Mouse (Mus musculus): ENCODE data around the gene Gm29609. TPM values are rescaled to one million over a fixed set of nuclear protein-coding genes. Genes with fewer than 3 reads are reported as not detected.

Gene Gm29609
- polyA plus RNA-seq, 1 experiment = 2.1 TPM

GRCm38 (mm10) chr5:31192939-31193630 lies 13.4 kb upstream of the Gm29609 start, which contains the start of the genes Snx17 and Eif2b4:
Gene Snx17 (plus strand): TSS chr5:31193227.
Gene Eif2b4 (minus strand): TSS chr5:31193430.
- peak; percentile 100 for DNase-seq
- under 1% methylated on average over 48 of the region's 48 CpGs for WGBS
- Histone ChIP-seq H3K4me1 (ENCODE audit: control insufficient read depth, insufficient read depth, low read length) (peaks cover 7% of the 10 kb centered on the region), H3K36me3 (ENCODE audit: control insufficient read depth, insufficient read depth, low read length) (peaks cover 7% of the 10 kb centered on the region), H3K27me3 (replicated peaks; ENCODE audit: control insufficient read depth, insufficient read depth, low read length) (no peaks in the 10 kb centered on the region), H3K27ac (ENCODE audit: insufficient read depth, low read depth, low read length) (peak within 1 kb of the TSS; percentile 88), H3K4me3 (ENCODE audit: insufficient read depth, low read depth, low read length) (peak within 1 kb of the TSS; percentile 83)
- TF ChIP-seq POLR2A (IDR thresholded peaks at IDR 0.05; ENCODE audit: low read depth, low read length) = peak; percentile 75
- peak; percentile 51 for TF ChIP-seq CTCF (conservative IDR thresholded peaks at IDR 0.05; ENCODE audit: insufficient read depth, insufficient read length, low read depth, low read length)

- peaks cover 7% of the 10 kb centered on the region for H3K36me3 ChIP-seq (ENCODE audit: control insufficient read depth, insufficient read depth, low read length)
- peak overlapping the region; percentile 83 for H3K4me3 ChIP-seq (ENCODE audit: insufficient read depth, low read depth, low read length)
- WGBS = 11% methylated on average over 42 of the region's 42 CpGs
- no peak for DNase-seq
- peak overlapping the region; percentile 88 for H3K27ac ChIP-seq (ENCODE audit: insufficient read depth, low read depth, low read length)
- H3K4me1 ChIP-seq (ENCODE audit: control insufficient read depth, insufficient read depth, low read length) = peaks cover 7% of the 10 kb centered on the region
- no peaks in the 10 kb centered on the region for H3K27me3 ChIP-seq (replicated peaks; ENCODE audit: control insufficient read depth, insufficient read depth, low read length)
- TF ChIP-seq POLR2A (IDR thresholded peaks at IDR 0.05; ENCODE audit: low read depth, low read length) = no peak
- TF ChIP-seq CTCF (conservative IDR thresholded peaks at IDR 0.05; ENCODE audit: insufficient read depth, insufficient read length, low read depth, low read length) = no peak
Measured at GRCm38 (mm10) chr5:31192045-31192938, 12.6 kb upstream of the Gm29609 start.

DNA sequence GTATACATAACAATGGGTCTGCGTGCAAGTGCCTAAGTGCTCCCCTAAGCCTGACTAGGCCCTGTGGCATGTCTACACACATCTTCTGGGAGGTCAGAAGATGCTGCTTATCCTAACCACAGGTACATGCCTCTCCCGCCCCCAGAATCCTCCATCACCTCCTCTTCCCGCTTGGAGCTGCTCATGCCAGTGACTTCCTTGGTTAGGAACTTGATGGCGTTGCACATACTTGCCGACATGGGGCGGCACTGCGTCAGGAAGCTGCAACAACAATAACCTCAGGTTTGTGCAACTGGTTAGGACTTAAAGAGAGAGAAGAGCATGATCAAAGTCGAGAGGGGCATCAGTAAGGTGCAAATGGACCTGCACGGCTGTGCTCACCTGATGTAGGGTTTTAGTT lies 10.5 kb upstream of the Gm29609 start:
- WGBS = 91% methylated on average over 9 of the region's 9 CpGs
- H3K27me3 ChIP-seq (replicated peaks; ENCODE audit: control insufficient read depth, insufficient read depth, low read length) = no peaks in the 10 kb centered on the region
- no peak for DNase-seq
- no peak overlapping the region for H3K27ac ChIP-seq (ENCODE audit: insufficient read depth, low read depth, low read length)
- H3K36me3 ChIP-seq (ENCODE audit: control insufficient read depth, insufficient read depth, low read length) = no peaks in the 10 kb centered on the region; the same call in none of the 2 replicates
- no peak overlapping the region for H3K4me3 ChIP-seq (ENCODE audit: insufficient read depth, low read depth, low read length)
- H3K4me1 ChIP-seq (ENCODE audit: control insufficient read depth, insufficient read depth, low read length) = peaks cover 7% of the 10 kb centered on the region
- TF ChIP-seq POLR2A (IDR thresholded peaks at IDR 0.05; ENCODE audit: low read depth, low read length) (no peak), CTCF (conservative IDR thresholded peaks at IDR 0.05; ENCODE audit: insufficient read depth, insufficient read length, low read depth, low read length) (no peak)

- H3K27me3 ChIP-seq (replicated peaks; ENCODE audit: control insufficient read depth, insufficient read depth, low read length) = no peaks in the 10 kb centered on the region
- no peaks in the 10 kb centered on the region; the same call in none of the 2 replicates for H3K36me3 ChIP-seq (ENCODE audit: control insufficient read depth, insufficient read depth, low read length)
- no peak overlapping the region for H3K4me3 ChIP-seq (ENCODE audit: insufficient read depth, low read depth, low read length)
- WGBS = 78% methylated on average over 4 of the region's 4 CpGs
- DNase-seq = no peak
- peaks cover 5% of the 10 kb centered on the region for H3K4me1 ChIP-seq (ENCODE audit: control insufficient read depth, insufficient read depth, low read length)
- TF ChIP-seq CTCF (conservative IDR thresholded peaks at IDR 0.05; ENCODE audit: insufficient read depth, insufficient read length, low read depth, low read length) (peak; percentile 29; the same call in 1 of the 2 replicates), POLR2A (IDR thresholded peaks at IDR 0.05; ENCODE audit: low read depth, low read length) (no peak)
- H3K27ac ChIP-seq (ENCODE audit: insufficient read depth, low read depth, low read length) = no peak overlapping the region
Measured at GRCm38 (mm10) chr5:31188223-31188840, 8.6 kb upstream of the Gm29609 start.

GRCm38 (mm10) chr5:31183678-31184077 lies 4.0 kb upstream of the Gm29609 start:
- H3K36me3 ChIP-seq (ENCODE audit: control insufficient read depth, insufficient read depth, low read length) = no peaks in the 10 kb centered on the region; the same call in none of the 2 replicates
- H3K4me1 ChIP-seq (ENCODE audit: control insufficient read depth, insufficient read depth, low read length) = peaks cover 4% of the 10 kb centered on the region; the same call in 1 of the 2 replicates
- no peak for DNase-seq
- H3K4me3 ChIP-seq (ENCODE audit: insufficient read depth, low read depth, low read length) = no peak overlapping the region
- TF ChIP-seq CTCF (conservative IDR thresholded peaks at IDR 0.05; ENCODE audit: insufficient read depth, insufficient read length, low read depth, low read length) (no peak), POLR2A (IDR thresholded peaks at IDR 0.05; ENCODE audit: low read depth, low read length) (no peak)
- no peaks in the 10 kb centered on the region for H3K27me3 ChIP-seq (replicated peaks; ENCODE audit: control insufficient read depth, insufficient read depth, low read length)
- WGBS = 67% methylated on average over 4 of the region's 4 CpGs
- no peak overlapping the region for H3K27ac ChIP-seq (ENCODE audit: insufficient read depth, low read depth, low read length)

DNA sequence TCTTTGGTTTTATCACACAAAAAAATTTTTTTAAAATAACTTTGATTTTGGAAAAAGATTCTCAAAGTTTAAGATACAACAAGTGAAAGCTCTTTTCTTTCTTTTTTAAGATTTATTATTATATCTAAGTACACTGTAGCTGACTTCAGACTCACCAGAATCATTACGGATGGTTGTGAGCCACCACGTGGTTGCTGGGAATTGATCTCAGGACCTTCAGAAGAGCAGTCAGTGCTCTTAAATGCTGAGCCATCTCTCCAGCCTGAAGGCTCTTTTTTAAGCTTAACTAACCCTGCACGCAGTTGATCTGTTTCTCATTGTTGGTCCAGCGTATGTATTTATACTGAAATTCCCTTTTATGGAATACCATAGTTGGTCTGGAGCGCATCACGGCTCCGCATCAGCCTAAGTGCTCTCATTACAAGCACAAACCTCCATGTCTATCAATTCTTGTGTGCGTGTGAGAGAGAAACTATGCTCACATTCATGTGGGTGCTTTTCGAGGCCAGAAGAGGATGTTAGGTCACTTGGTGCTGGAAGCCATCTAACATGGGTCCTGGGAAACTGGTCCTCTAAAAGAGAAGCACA lies 1.6 kb upstream of the Gm29609 start:
- H3K4me1 ChIP-seq (ENCODE audit: control insufficient read depth, insufficient read depth, low read length) = peaks cover 4% of the 10 kb centered on the region; the same call in 1 of the 2 replicates
- no peaks in the 10 kb centered on the region for H3K27me3 ChIP-seq (replicated peaks; ENCODE audit: control insufficient read depth, insufficient read depth, low read length)
- H3K36me3 ChIP-seq (ENCODE audit: control insufficient read depth, insufficient read depth, low read length) = no peaks in the 10 kb centered on the region
- no peak overlapping the region for H3K27ac ChIP-seq (ENCODE audit: insufficient read depth, low read depth, low read length)
- no peak for DNase-seq
- WGBS = 94% methylated on average over 9 of the region's 9 CpGs
- TF ChIP-seq CTCF (conservative IDR thresholded peaks at IDR 0.05; ENCODE audit: insufficient read depth, insufficient read length, low read depth, low read length) = no peak
- TF ChIP-seq POLR2A (IDR thresholded peaks at IDR 0.05; ENCODE audit: low read depth, low read length) = no peak
- no peak overlapping the region for H3K4me3 ChIP-seq (ENCODE audit: insufficient read depth, low read depth, low read length)

Data from kidney, adult 2 months (tissue).